Mouse (Mus musculus) forebrain, embryonic 10.5 days (tissue): ENCODE measurements at regions not wholly inside any gene's neighbourhood (a gene's known extent, or its start where the extent isn't known, plus 50 kb on each side); places are given as distances from the start of the nearest gene placed in this dataset.

ENCODE experiments used
- DNase-seq: peaks from one replicate; pipeline ENCODE4 v3.0.0-alpha.2; 2017; ENCODE audit warnings: low spot score; ENCODE audit errors: extremely low spot score
- H3K27ac ChIP-seq: fragments of 300-500 bp; sonication (generic); 2 replicates; pipeline ENCODE4 v1.5.1; 2016; ENCODE audit warnings: mild to moderate bottlenecking
- H3K27me3 ChIP-seq: fragments of 300-500 bp; sonication (generic); 2 replicates; pipeline ENCODE4 v1.6.1; 2016; ENCODE audit warnings: mild to moderate bottlenecking; ENCODE audit not compliant: poor library complexity, severe bottlenecking
- H3K36me3 ChIP-seq: fragments of 300-500 bp; sonication (generic); replicated peaks from 2 replicates; pipeline ENCODE4 v1.6.1; 2016; ENCODE audit warnings: mild to moderate bottlenecking, moderate library complexity
- H3K4me1 ChIP-seq: fragments of 300-500 bp; sonication (generic); 2 replicates; pipeline ENCODE4 v1.6.1; 2016
- H3K4me3 ChIP-seq: fragments of 300-500 bp; sonication (generic); 2 replicates; pipeline ENCODE4 v1.5.1; 2016; ENCODE audit warnings: mild to moderate bottlenecking, moderate library complexity
- H3K9me3 ChIP-seq: fragments of 300-500 bp; sonication (generic); 2 replicates; pipeline ENCODE4 v1.6.1; 2016; ENCODE audit warnings: mild to moderate bottlenecking, moderate library complexity
- WGBS: fragments of 180-500 bp; shearing (Covaris S2); methylation state at CpG from one replicate; pipeline ENCODE4 v1.1.7; 2016; 5-methylcytosine and 5-hydroxymethylcytosine counted together

GRCm38 (mm10) chr6:52418451-52419170, 105.3 kb downstream of the Evx1 start:
- WGBS = 36% methylated on average over 12 of the region's 12 CpGs
- no peak for DNase-seq
- H3K9me3 ChIP-seq = no peaks in the 10 kb centered on the region
- H3K27me3 ChIP-seq = no peaks in the 10 kb centered on the region
- H3K4me1 ChIP-seq = peaks cover 29% of the 10 kb centered on the region
- H3K4me3 ChIP-seq = no peak overlapping the region
- H3K36me3 ChIP-seq = no peaks in the 10 kb centered on the region
- no peak overlapping the region for H3K27ac ChIP-seq

- 83% methylated on average over 7 of the region's 7 CpGs for WGBS
- Histone ChIP-seq H3K36me3 (no peaks in the 10 kb centered on the region), H3K9me3 (no peaks in the 10 kb centered on the region), H3K27ac (no peak overlapping the region), H3K4me3 (no peak overlapping the region), H3K27me3 (no peaks in the 10 kb centered on the region), H3K4me1 (peaks cover 29% of the 10 kb centered on the region)
- DNase-seq = no peak
These were observed 107.1 kb downstream of the Evx1 start for GRCm38 (mm10) chr6:52420276-52420970.

- no peak for DNase-seq
- H3K27ac ChIP-seq = no peak overlapping the region
- H3K27me3 ChIP-seq = no peaks in the 10 kb centered on the region
- WGBS = 85% methylated on average over 6 of the region's 6 CpGs
- no peak overlapping the region for H3K4me3 ChIP-seq
- H3K4me1 ChIP-seq = peaks cover 23% of the 10 kb centered on the region
- no peaks in the 10 kb centered on the region for H3K36me3 ChIP-seq
- no peaks in the 10 kb centered on the region for H3K9me3 ChIP-seq
These were observed 108.5 kb downstream of the Evx1 start for GRCm38 (mm10) chr6:52421771-52422170.

- Histone ChIP-seq H3K27me3 (no peaks in the 10 kb centered on the region), H3K4me3 (no peak overlapping the region), H3K4me1 (peaks cover 15% of the 10 kb centered on the region), H3K36me3 (no peaks in the 10 kb centered on the region), H3K27ac (no peak overlapping the region), H3K9me3 (no peaks in the 10 kb centered on the region)
- WGBS = 90% methylated on average over 10 of the region's 10 CpGs
- no peak for DNase-seq
These were observed 109.4 kb downstream of the Evx1 start for GRCm38 (mm10) chr6:52422686-52423085.

GRCm38 (mm10) chr6:52423581-52424107, 110.3 kb downstream of the Evx1 start:
- Histone ChIP-seq H3K4me3 (no peak overlapping the region), H3K36me3 (no peaks in the 10 kb centered on the region), H3K27me3 (no peaks in the 10 kb centered on the region), H3K27ac (no peak overlapping the region), H3K4me1 (peaks cover 5% of the 10 kb centered on the region), H3K9me3 (no peaks in the 10 kb centered on the region)
- WGBS = 85% methylated on average over 7 of the region's 7 CpGs
- DNase-seq = no peak

- no peaks in the 10 kb centered on the region for H3K27me3 ChIP-seq
- no peak for DNase-seq
These were observed 111.1 kb downstream of the Evx1 start for GRCm38 (mm10) chr6:52424440-52424839.

GRCm38 (mm10) chr6:52425082-52425481, 111.8 kb downstream of the Evx1 start:
- Histone ChIP-seq H3K4me1 (no peaks in the 10 kb centered on the region), H3K9me3 (no peaks in the 10 kb centered on the region), H3K27ac (no peak overlapping the region), H3K4me3 (no peak overlapping the region), H3K36me3 (no peaks in the 10 kb centered on the region), H3K27me3 (no peaks in the 10 kb centered on the region)
- no peak for DNase-seq
- 95% methylated on average over 4 of the region's 4 CpGs for WGBS

More at GRCm38 (mm10) chr6:52424440-52424839, 111.1 kb downstream of the Evx1 start:
- Histone ChIP-seq H3K9me3 (no peaks in the 10 kb centered on the region), H3K4me3 (no peak overlapping the region), H3K36me3 (no peaks in the 10 kb centered on the region), H3K27ac (no peak overlapping the region), H3K4me1 (no peaks in the 10 kb centered on the region)
- WGBS = 88% methylated on average over 5 of the region's 5 CpGs

- 87% methylated on average over 11 of the region's 11 CpGs for WGBS
- no peaks in the 10 kb centered on the region for H3K9me3 ChIP-seq
- H3K4me1 ChIP-seq = no peaks in the 10 kb centered on the region
- DNase-seq = no peak
- H3K27ac ChIP-seq = no peak overlapping the region
- H3K4me3 ChIP-seq = no peak overlapping the region
- no peaks in the 10 kb centered on the region for H3K36me3 ChIP-seq
- no peaks in the 10 kb centered on the region for H3K27me3 ChIP-seq
These were observed 115.3 kb downstream of the Evx1 start for GRCm38 (mm10) chr6:52428489-52429203.

- H3K4me3 ChIP-seq = no peak overlapping the region
- no peaks in the 10 kb centered on the region for H3K4me1 ChIP-seq
- no peaks in the 10 kb centered on the region for H3K9me3 ChIP-seq
- no peaks in the 10 kb centered on the region for H3K36me3 ChIP-seq
- no peak for DNase-seq
- H3K27me3 ChIP-seq = no peaks in the 10 kb centered on the region
- whole genome bisulfite sequencing = 88% methylated on average over 5 of the region's 5 CpGs
- H3K27ac ChIP-seq = no peak overlapping the region
These were observed 115.9 kb downstream of the Evx1 start for GRCm38 (mm10) chr6:52429204-52429552.

- WGBS = 82% methylated on average over 2 of the region's 2 CpGs
These were observed 119.9 kb downstream of the Evx1 start for GRCm38 (mm10) chr6:52433234-52433633.

GRCm38 (mm10) chr6:52434771-52435170, 121.5 kb downstream of the Evx1 start:
- H3K9me3 ChIP-seq = no peaks in the 10 kb centered on the region
- WGBS = 85% methylated on average over 4 of the region's 4 CpGs
- H3K4me3 ChIP-seq = no peak overlapping the region
- no peak overlapping the region for H3K27ac ChIP-seq
- DNase-seq = no peak
- no peaks in the 10 kb centered on the region for H3K27me3 ChIP-seq
- H3K4me1 ChIP-seq = 0 out of 2 replicates have a peak, but pooled peaks cover 5% of the 10 kb centered on the region
- H3K36me3 ChIP-seq = no peaks in the 10 kb centered on the region

More at GRCm38 (mm10) chr6:52433234-52433633, 119.9 kb downstream of the Evx1 start:
- Histone ChIP-seq H3K4me3 (no peak overlapping the region), H3K27me3 (no peaks in the 10 kb centered on the region), H3K36me3 (no peaks in the 10 kb centered on the region), H3K27ac (no peak overlapping the region), H3K4me1 (0 out of 2 replicates have a peak, but pooled peaks cover 1% of the 10 kb centered on the region), H3K9me3 (no peaks in the 10 kb centered on the region)
- DNase-seq = no peak

- no peaks in the 10 kb centered on the region for H3K36me3 ChIP-seq
- no peaks in the 10 kb centered on the region for H3K9me3 ChIP-seq
- H3K4me3 ChIP-seq = no peak overlapping the region
- no peak overlapping the region for H3K27ac ChIP-seq
- no peaks in the 10 kb centered on the region for H3K27me3 ChIP-seq
- no peak for DNase-seq
- 0 out of 2 replicates have a peak, but pooled peaks cover 5% of the 10 kb centered on the region for H3K4me1 ChIP-seq
- 83% methylated on average over 5 of the region's 5 CpGs for WGBS
These were observed 122.1 kb downstream of the Evx1 start for GRCm38 (mm10) chr6:52435358-52435757.
